Mouse (Mus musculus) lung, embryonic 14.5 days (tissue): ENCODE measurements at regions not wholly inside any gene's neighbourhood (a gene's known extent, or its start where the extent isn't known, plus 50 kb on each side); places are given as distances from the start of the nearest gene placed in this dataset.
A peak's percentile ranks its signal among the peaks of the same experiment; 100 is the strongest.

Experiments
- ATAC-seq: fragments of 200-750 bp; cut with Nextera tagmentation; 2 replicates; pipeline ENCODE4 v1.8.0; 2017; ENCODE audit warnings: mild to moderate bottlenecking, moderate TSS enrichment, moderate library complexity; ENCODE audit not compliant: insufficient read depth
- DNase-seq: peaks from one replicate; pipeline ENCODE4 v3.0.0-alpha.2; 2015
- H3K27ac ChIP-seq: fragments of 300-500 bp; sonication (generic); 2 replicates; pipeline ENCODE4 v1.5.1; 2014; ENCODE audit warnings: low read depth, mild to moderate bottlenecking, moderate library complexity
- H3K27me3 ChIP-seq: fragments of 300-500 bp; sonication (generic); 2 replicates; pipeline ENCODE4 v1.6.1; 2014; ENCODE audit warnings: low read length, control low read depth; ENCODE audit not compliant: insufficient read depth
- H3K36me3 ChIP-seq: fragments of 300-500 bp; sonication (generic); 2 replicates; pipeline ENCODE4 v1.6.1; 2014; ENCODE audit warnings: control low read depth; ENCODE audit not compliant: insufficient read depth
- H3K4me1 ChIP-seq: fragments of 300-500 bp; sonication (generic); 2 replicates; pipeline ENCODE4 v1.6.1; 2014; ENCODE audit warnings: antibody characterized with exemption, control low read depth; ENCODE audit not compliant: insufficient read depth
- H3K4me2 ChIP-seq: fragments of 300-500 bp; sonication (generic); 2 replicates; pipeline ENCODE4 v1.6.1; 2014; ENCODE audit warnings: mild to moderate bottlenecking
- H3K4me3 ChIP-seq: fragments of 300-500 bp; sonication (generic); 2 replicates; pipeline ENCODE4 v1.5.1; 2014; ENCODE audit warnings: low read depth, low read length
- H3K9ac ChIP-seq: fragments of 300-500 bp; sonication (generic); 2 replicates; pipeline ENCODE4 v1.6.1; 2014
- H3K9me3 ChIP-seq: fragments of 300-500 bp; sonication (generic); 2 replicates; pipeline ENCODE4 v1.6.1; 2016; ENCODE audit warnings: low read depth, low read length, control low read depth
- CTCF ChIP-seq: IDR thresholded peaks from 2 replicates; pipeline ENCODE4 v1.5.1; 2016; ENCODE audit warnings: antibody characterized with exemption, low read depth
- WGBS: fragments of 180-500 bp; shearing (Covaris S2); extraction: QIAGEN DNeasy Blood & Tissue Kit; methylation state at CpG from one replicate; pipeline ENCODE4 v1.1.7; 2014; 5-methylcytosine and 5-hydroxymethylcytosine counted together

GRCm38 (mm10) chr14:61866532-61867268 lies 259.4 kb downstream of the Kcnrg start:
- ATAC-seq, result no peak
- WGBS, result 52% methylated on average over 3 of the region's 3 CpGs

GRCm38 (mm10) chr14:61874206-61874605 lies 266.9 kb downstream of the Kcnrg start:
- ATAC-seq (no peak), DNase-seq (no peak)
- no peak overlapping the region for H3K27ac ChIP-seq

More at GRCm38 (mm10) chr14:61866532-61867268, 259.4 kb downstream of the Kcnrg start:
- H3K36me3 ChIP-seq, result no peaks in the 10 kb centered on the region
- TF ChIP-seq CTCF, result no peak
- H3K27me3 ChIP-seq, result no peaks in the 10 kb centered on the region
- H3K4me1 ChIP-seq, result peaks cover 5% of the 10 kb centered on the region; the same call in 1 of the 2 replicates
- H3K9me3 ChIP-seq, result no peaks in the 10 kb centered on the region
- no peak overlapping the region for H3K27ac ChIP-seq
- H3K9ac ChIP-seq, result no peak overlapping the region
- DNase-seq, result no peak
- H3K4me2 ChIP-seq, result no peak overlapping the region
- H3K4me3 ChIP-seq, result no peak overlapping the region

GRCm38 (mm10) chr14:61879416-61879815 lies 272.2 kb downstream of the Kcnrg start:
- no peaks in the 10 kb centered on the region for H3K9me3 ChIP-seq
- no peaks in the 10 kb centered on the region for H3K36me3 ChIP-seq
- ATAC-seq, result no peak
- no peak overlapping the region for H3K27ac ChIP-seq
- H3K4me2 ChIP-seq, result no peak overlapping the region
- DNase-seq, result no peak
- 23% methylated on average over 2 of the region's 2 CpGs for WGBS
- no peaks in the 10 kb centered on the region for H3K27me3 ChIP-seq
- TF ChIP-seq CTCF, result no peak
- no peak overlapping the region for H3K9ac ChIP-seq
- H3K4me3 ChIP-seq, result no peak overlapping the region
- H3K4me1 ChIP-seq, result no peaks in the 10 kb centered on the region

More at GRCm38 (mm10) chr14:61874206-61874605, 266.9 kb downstream of the Kcnrg start:
- no peak for TF ChIP-seq CTCF
- Histone ChIP-seq H3K9me3 (no peaks in the 10 kb centered on the region), H3K36me3 (no peaks in the 10 kb centered on the region), H3K4me2 (no peak overlapping the region), H3K4me1 (no peaks in the 10 kb centered on the region), H3K27me3 (no peaks in the 10 kb centered on the region), H3K4me3 (no peak overlapping the region), H3K9ac (no peak overlapping the region)

- H3K36me3 ChIP-seq, result no peaks in the 10 kb centered on the region
- H3K4me3 ChIP-seq, result no peak overlapping the region
- H3K27me3 ChIP-seq, result no peaks in the 10 kb centered on the region
- H3K4me1 ChIP-seq, result no peaks in the 10 kb centered on the region
- H3K27ac ChIP-seq, result no peak overlapping the region
- no peak overlapping the region for H3K9ac ChIP-seq
- ATAC-seq (no peak), DNase-seq (peak; percentile 30)
- no peaks in the 10 kb centered on the region for H3K9me3 ChIP-seq
- no peak for TF ChIP-seq CTCF
- whole genome bisulfite sequencing, result 36% methylated on average over 9 of the region's 9 CpGs
- no peak overlapping the region for H3K4me2 ChIP-seq
These were observed 273.4 kb downstream of the Kcnrg start for GRCm38 (mm10) chr14:61880514-61881259.

- H3K27ac ChIP-seq, result no peak overlapping the region
- no peaks in the 10 kb centered on the region for H3K9me3 ChIP-seq
- H3K4me1 ChIP-seq, result no peaks in the 10 kb centered on the region
- DNase-seq, result no peak
- no peak overlapping the region for H3K4me3 ChIP-seq
- no peak overlapping the region for H3K4me2 ChIP-seq
- WGBS, result 74% methylated on average over 6 of the region's 6 CpGs
- TF ChIP-seq CTCF, result no peak
- no peak overlapping the region for H3K9ac ChIP-seq
- no peaks in the 10 kb centered on the region for H3K36me3 ChIP-seq
- H3K27me3 ChIP-seq, result no peaks in the 10 kb centered on the region
- ATAC-seq, result no peak
These were observed 278.2 kb downstream of the Kcnrg start for GRCm38 (mm10) chr14:61885241-61886015.

- no peak for TF ChIP-seq CTCF
- DNase-seq (no peak), ATAC-seq (no peak)
- Histone ChIP-seq H3K4me2 (no peak overlapping the region), H3K27me3 (no peaks in the 10 kb centered on the region), H3K27ac (no peak overlapping the region), H3K9me3 (no peaks in the 10 kb centered on the region), H3K4me3 (no peak overlapping the region), H3K4me1 (no peaks in the 10 kb centered on the region), H3K36me3 (no peaks in the 10 kb centered on the region), H3K9ac (no peak overlapping the region)
- WGBS, result 64% methylated on average over 8 of the region's 8 CpGs
These were observed 282.4 kb downstream of the Kcnrg start for GRCm38 (mm10) chr14:61889626-61890025.

- 56% methylated on average over 3 of the region's 3 CpGs for WGBS
- DNase-seq (no peak), ATAC-seq (no peak)
- no peak overlapping the region for H3K4me3 ChIP-seq
- TF ChIP-seq CTCF, result no peak
- H3K9ac ChIP-seq, result no peak overlapping the region
- no peaks in the 10 kb centered on the region for H3K9me3 ChIP-seq
- no peaks in the 10 kb centered on the region for H3K27me3 ChIP-seq
- no peak overlapping the region for H3K4me2 ChIP-seq
- H3K27ac ChIP-seq, result no peak overlapping the region
- no peaks in the 10 kb centered on the region for H3K36me3 ChIP-seq
- H3K4me1 ChIP-seq, result no peaks in the 10 kb centered on the region
These were observed 286.5 kb downstream of the Kcnrg start for GRCm38 (mm10) chr14:61893786-61894185.
